Comparison of ENCODE assay signal across 8 mouse cellular contexts in genomic region chr5:150952328-150952668, GRCm38 (mm10). TPM values are rescaled to one million over a fixed set of nuclear protein-coding genes. Genes with fewer than 3 reads are reported as not detected.
DNase-seq lines count a peak whose midpoint lies in the region; ATAC-seq and TF ChIP-seq lines count a peak whose summit lies in the region.

TSS of gene Kl (plus strand) at chr5:150952607.

- no peak for DNase-seq in left cerebral cortex, adult 2 months (ENCODE audit: extremely low spot score in 1 of 2, low spot score in 2 of 2)
- DNase-seq in left cerebral cortex, adult 9 months (ENCODE audit: low spot score in 2 of 2), result no peak
- no peak for DNase-seq in adrenal gland, postnatal 25 days
- no peak for DNase-seq in left cerebral cortex, postnatal 14 days (ENCODE audit: low spot score in 2 of 2)

- intact Hi-C loops in left cerebral cortex, adult 2 months (cut with DNase I), result no loop called here
- intact Hi-C loops in left cerebral cortex, postnatal 14 days (cut with DNase I), result no loop called here

- H3K9ac ChIP-seq in kidney, embryonic 14.5 days (ENCODE audit: low read depth, low read length), result peak within 1 kb of the TSS; percentile 44
- peak within 1 kb of the TSS; percentile 66 for H3K9ac ChIP-seq in midbrain, embryonic 16.5 days (ENCODE audit: low read depth, low read length)

- ATAC-seq in kidney, embryonic 14.5 days (ENCODE audit: low FRiP score, low TSS enrichment), result peak; percentile 61; the same call in 1 of the 2 replicates
- ATAC-seq in midbrain, embryonic 16.5 days, result peak; percentile 64
- no peak for ATAC-seq in granulocyte monocyte progenitor cell, adult 5-6 weeks (replicated peaks; ENCODE audit: poor library complexity, severe bottlenecking)

- H3K36me3 ChIP-seq in kidney, embryonic 14.5 days (ENCODE audit: control insufficient read depth, insufficient read depth, low read length), result no peaks in the 10 kb centered on the region
- no peaks in the 10 kb centered on the region for H3K36me3 ChIP-seq in midbrain, embryonic 16.5 days (ENCODE audit: control insufficient read depth, insufficient read depth, low read length)

- H3K27ac ChIP-seq in left cerebral cortex, adult 2 months, result no peak within 1 kb of the TSS
- no peak within 1 kb of the TSS for H3K27ac ChIP-seq in embryonic fibroblast, embryonic 13.5 days (ENCODE audit: insufficient read depth, low read length)
- no peak within 1 kb of the TSS for H3K27ac ChIP-seq in kidney, embryonic 14.5 days (ENCODE audit: low read depth, low read length)
- H3K27ac ChIP-seq in midbrain, embryonic 16.5 days (ENCODE audit: low read length), result no peak within 1 kb of the TSS

- peaks cover 20% of the 10 kb centered on the region for H3K27me3 ChIP-seq in kidney, embryonic 14.5 days (ENCODE audit: control insufficient read depth, insufficient read depth, low read length)
- H3K27me3 ChIP-seq in midbrain, embryonic 16.5 days (ENCODE audit: control insufficient read depth, insufficient read depth, low read depth, low read length), result peaks cover 7% of the 10 kb centered on the region

- H3K4me3 ChIP-seq in left cerebral cortex, adult 2 months, result peak within 1 kb of the TSS; percentile 41
- H3K4me3 ChIP-seq in embryonic fibroblast, embryonic 13.5 days (ENCODE audit: insufficient read depth, low read length), result peak within 1 kb of the TSS; percentile 8; the same call in 1 of the 2 replicates
- peak within 1 kb of the TSS; percentile 49 for H3K4me3 ChIP-seq in kidney, embryonic 14.5 days (ENCODE audit: low read length)
- H3K4me3 ChIP-seq in midbrain, embryonic 16.5 days (ENCODE audit: low read depth, low read length), result peak within 1 kb of the TSS; percentile 61

- peak within 1 kb of the TSS; percentile 89 for H3K4me2 ChIP-seq in kidney, embryonic 14.5 days (replicated peaks; ENCODE audit: low read depth, low read length)
- peak within 1 kb of the TSS; percentile 78 for H3K4me2 ChIP-seq in midbrain, embryonic 16.5 days (ENCODE audit: low read length)

- no peaks in the 10 kb centered on the region for H3K9me3 ChIP-seq in kidney, embryonic 14.5 days (ENCODE audit: control insufficient read depth, low read length)
- no peaks in the 10 kb centered on the region for H3K9me3 ChIP-seq in midbrain, embryonic 16.5 days (replicated peaks; ENCODE audit: control insufficient read depth, low read length, poor library complexity, severe bottlenecking)

- TF ChIP-seq POLR2A in embryonic fibroblast, embryonic 13.5 days (IDR thresholded peaks at IDR 0.05; ENCODE audit: low read depth, low read length), result no peak

- under 1% methylated on average over 22 of the region's 22 CpGs for WGBS in kidney, embryonic 14.5 days
- WGBS in midbrain, embryonic 16.5 days, result 2% methylated on average over 17 of the region's 22 CpGs

- no peaks in the 10 kb centered on the region for H3K4me1 ChIP-seq in embryonic fibroblast, embryonic 13.5 days (ENCODE audit: control insufficient read depth, insufficient read depth, low read length)
- no peaks in the 10 kb centered on the region for H3K4me1 ChIP-seq in kidney, embryonic 14.5 days (ENCODE audit: control insufficient read depth, insufficient read depth, low read length)
- peaks cover 3% of the 10 kb centered on the region; the same call in 1 of the 2 replicates for H3K4me1 ChIP-seq in midbrain, embryonic 16.5 days (ENCODE audit: control insufficient read depth, insufficient read depth, low read length)

- TF ChIP-seq CTCF in left cerebral cortex, adult 2 months (IDR thresholded peaks at IDR 0.05), result no peak
- TF ChIP-seq CTCF in embryonic fibroblast, embryonic 13.5 days (IDR thresholded peaks at IDR 0.05; ENCODE audit: borderline replicate concordance, insufficient read depth, low read length), result no peak

RNA-seq across cellular contexts. Expression of gene Kl, which starts in this region (rescaled TPM):
- 1 to 10 TPM; 4.2 to 4.9 TPM for total RNA-seq in left cerebral cortex, adult 2 months (2021)
- polyA plus RNA-seq in embryonic fibroblast, embryonic 13.5 days (2011; ENCODE audit: insufficient read length, low read depth, missing spikeins), result not detected in 2 replicates
- polyA plus RNA-seq in kidney, embryonic 14.5 days (2014; fragmentation: Nextera tagmentation; extraction: Ambion mirVana), result 0.30 and 2.2 TPM in 2 replicates
- 0.65 and 0.97 TPM in 2 replicates for polyA plus RNA-seq in midbrain, embryonic 16.5 days (2015; fragmentation: Nextera tagmentation; extraction: Ambion mirVana)
- total RNA-seq in adrenal gland, postnatal 25 days (2021), result 0.12 TPM in 1 of 2 replicates, not detected in the other
- not detected in 2 replicates for total RNA-seq in granulocyte monocyte progenitor cell, adult 5-6 weeks (2014; fragmentation: Nextera tagmentation)
- not detected in 2 replicates for total RNA-seq in granulocyte monocyte progenitor cell, adult 5-6 weeks (2017)
- 1 to 10 TPM; 2.9 to 3.3 TPM for total RNA-seq in left cerebral cortex, postnatal 14 days (2021)

Comparison
In these comparisons a context has a peak if more than half of its experiments do, and no peak if none do; other contexts are left out.
1. Peak in ATAC-seq, H3K4me3 ChIP-seq, H3K9ac ChIP-seq and H3K4me2 ChIP-seq in midbrain, embryonic 16.5 days; RNA of the gene not detected or under 1 TPM.
2. H3K4me3 ChIP-seq: peak in every context shown above with its lines; median percentile 61 in midbrain, embryonic 16.5 days; 49 in kidney, embryonic 14.5 days; 41 in left cerebral cortex, adult 2 months; 8 in embryonic fibroblast, embryonic 13.5 days.